Mouse (Mus musculus) brain, embryonic 14.5 days (tissue): ENCODE results near the gene Phf14.

Experiments
- CTCF ChIP-seq: fragments of 200-500 bp; IDR thresholded peaks from 2 replicates; pipeline ENCODE4 v1.5.1; 2012; ENCODE audit warnings: inconsistent platforms, mild to moderate bottlenecking, moderate library complexity, borderline replicate concordance; ENCODE audit not compliant: insufficient read depth, insufficient read length; ENCODE audit errors: extremely low read depth
- POLR2A ChIP-seq: fragments of 200-500 bp; IDR thresholded peaks from 2 replicates; pipeline ENCODE4 v1.6.1; 2012; ENCODE audit warnings: mild to moderate bottlenecking, inconsistent platforms, borderline replicate concordance; ENCODE audit not compliant: poor library complexity, insufficient read depth, insufficient read length, severe bottlenecking; ENCODE audit errors: extremely low read depth

- no peak for TF ChIP-seq CTCF
- no peak for TF ChIP-seq POLR2A
These were observed 174.1 kb downstream of the Phf14 start for GRCm38 (mm10) chr6:12081722-12082121.
